In the genomic region with DNA sequence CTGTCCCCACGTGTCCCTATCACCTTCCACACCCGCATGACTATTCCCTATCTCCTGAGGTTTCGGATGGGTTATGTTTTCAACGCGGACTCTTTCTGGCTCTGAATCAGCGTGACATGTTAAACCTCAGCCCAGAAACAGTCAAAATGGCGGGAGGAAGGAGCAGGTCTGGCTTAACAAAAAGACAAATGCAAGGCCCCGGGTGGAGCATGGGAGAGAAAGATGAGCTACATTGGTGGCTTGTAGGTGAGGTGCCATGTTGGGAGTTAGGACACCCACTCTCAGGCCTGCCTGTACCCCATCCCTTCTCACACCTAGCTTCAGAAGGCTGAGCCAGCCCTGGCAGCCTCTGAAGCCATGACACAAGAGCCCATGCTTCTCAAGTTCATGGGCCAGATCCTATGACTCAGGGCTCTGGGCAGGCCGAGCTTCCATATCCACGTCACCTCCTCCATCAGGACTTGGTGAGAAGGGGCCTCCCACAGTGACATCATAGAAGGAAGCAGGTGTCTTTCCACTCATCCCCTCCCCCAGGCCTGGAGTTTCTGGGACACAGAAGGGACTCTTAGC, we compare ENCODE assay signal across 8 mouse cellular contexts.
DNase-seq lines count a peak whose midpoint lies in the region.

No protein-coding gene starts in this region.

- no peaks in the 10 kb centered on the region for H3K36me3 ChIP-seq in macrophage (ENCODE audit: inconsistent target)

- H3K27ac ChIP-seq in macrophage: peak overlapping the region; percentile 74

- no peak overlapping the region; the same call in 1 of the 2 replicates for H3K4me3 ChIP-seq in macrophage (ENCODE audit: inconsistent target)

- H3K79me2 ChIP-seq in macrophage (ENCODE audit: inconsistent target): no peaks in the 10 kb centered on the region

- WGBS in macrophage (ENCODE audit: missing documents): 80% methylated on average over 10 of the region's 10 CpGs

- peak; percentile 29 for DNase-seq in urinary bladder, postnatal 25 days (ENCODE audit: low spot score)
- DNase-seq in urinary bladder, postnatal 4 days (ENCODE audit: low spot score in 2 of 2): no peak
- peak; percentile 43 for DNase-seq in gastrocnemius, postnatal 10 days
- peak; percentile 40 for DNase-seq in kidney, adult 18-20 months
- no peak for DNase-seq in cerebellum, postnatal 14 days
- DNase-seq in right cerebral cortex, postnatal 10 days (ENCODE audit: low spot score in 2 of 2): no peak
- DNase-seq in left cerebral cortex, adult 8-10 months (ENCODE audit: low spot score in 2 of 2): no peak

Comparison
In these comparisons a context has a peak if more than half of its experiments do, and no peak if none do; other contexts are left out.
1. DNase-seq: peak in urinary bladder, postnatal 25 days (single experiment), gastrocnemius, postnatal 10 days (single experiment) and kidney, adult 18-20 months (single experiment); none in urinary bladder, postnatal 4 days (0 of 2), cerebellum, postnatal 14 days (0 of 2), right cerebral cortex, postnatal 10 days (0 of 2) and left cerebral cortex, adult 8-10 months (0 of 2).